Mouse (Mus musculus): ENCODE measurements around the gene F8a. TPM values are rescaled to one million over a fixed set of nuclear protein-coding genes. Genes with fewer than 3 reads are reported as not detected.
"Not testable (repeated sequence)": the region's sequence is repeated elsewhere in the genome, so short reads cannot be mapped to it uniquely, and the experiment has no call there.

The F8a gene
- total RNA-seq (2021) = 1 to 10 TPM; 6.9 to 7.5 TPM

DNA sequence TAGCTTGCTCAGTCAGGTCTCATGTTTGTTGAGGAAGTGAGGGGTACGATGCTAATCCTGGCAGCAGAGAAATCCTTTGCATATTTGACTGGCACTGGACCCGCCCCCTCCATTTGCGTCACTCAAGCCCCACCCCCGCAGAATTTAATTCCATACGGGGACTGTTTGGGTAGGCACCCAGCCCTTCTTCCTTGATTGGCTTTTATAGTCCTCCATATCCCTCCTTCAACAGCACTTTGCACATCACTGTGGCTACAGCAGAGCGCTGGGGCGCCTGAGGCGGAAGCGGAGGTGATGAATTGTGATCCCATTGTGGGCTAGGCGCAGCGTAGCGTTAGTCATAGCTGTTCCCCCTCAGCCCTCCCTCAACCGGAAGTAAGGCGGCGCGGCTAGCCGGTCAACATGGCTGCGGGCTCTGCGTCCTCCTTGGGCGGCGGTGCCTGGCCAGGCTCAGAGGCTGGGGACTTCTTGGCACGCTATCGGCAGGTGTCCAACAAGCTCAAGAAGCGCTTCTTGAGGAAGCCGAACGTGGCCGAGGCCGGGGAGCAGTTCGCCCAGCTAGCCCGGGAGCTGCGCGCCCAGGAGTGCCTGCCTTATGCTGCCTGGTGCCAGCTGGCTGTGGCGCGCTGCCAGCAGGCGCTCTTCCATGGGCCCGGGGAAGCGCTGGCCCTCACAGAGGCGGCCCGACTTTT, at the start of gene F8a:
Gene F8a (plus strand): TSS at position 378 of the 692 bp plus-strand sequence.
- peak; percentile 64 for DNase-seq (ENCODE audit: low spot score)
- intact Hi-C loops (cut with DNase I) = no loop called here

- DNase-seq (ENCODE audit: low spot score); intact Hi-C loops (cut with DNase I): not testable (repeated sequence)
Measured at GRCm38 (mm10) chrX:73191934-73192333, 36.2 kb upstream of the F8a start, which contains the start of gene Xlr3b. Gene Xlr3b, plus strand, starts transcription at chrX:73192207.

DNA sequence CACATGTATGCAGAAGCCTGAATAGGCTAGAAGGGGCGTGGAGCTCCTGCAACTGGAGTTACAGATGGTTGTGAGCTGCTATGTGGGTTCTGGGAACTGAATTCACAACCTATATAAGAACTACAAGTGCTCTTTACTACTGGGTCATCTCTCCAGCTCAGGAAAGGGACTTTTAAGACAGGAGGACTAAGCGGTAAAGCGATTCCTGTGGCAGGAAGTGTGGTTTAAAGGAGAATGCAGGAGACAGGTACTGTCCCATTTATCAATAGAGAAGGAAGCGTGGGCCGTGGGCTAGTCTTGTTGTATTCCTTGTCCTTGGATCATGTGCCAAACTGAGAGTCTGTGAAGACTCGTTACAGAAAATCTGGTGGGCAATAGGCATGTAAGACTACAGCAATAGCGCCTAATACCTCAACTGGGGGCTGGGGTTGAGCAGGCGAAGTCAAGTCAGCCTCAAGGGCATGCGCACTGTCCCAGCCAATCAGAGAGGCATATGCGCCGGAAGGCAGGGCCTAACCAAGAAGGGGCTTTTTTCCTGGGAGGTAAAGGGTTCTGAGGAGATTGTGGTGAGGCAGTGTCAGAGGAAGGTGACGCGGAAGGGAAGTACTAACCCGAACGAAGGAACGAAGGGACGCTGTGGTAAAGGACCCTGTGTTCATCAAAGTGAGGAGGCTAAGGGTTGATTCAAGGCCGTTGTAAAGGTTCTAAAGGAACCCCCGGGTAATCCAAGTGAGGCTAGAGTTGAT, 14.1 kb upstream of the F8a start, which contains the start of gene Xlr4b:
Gene Xlr4b (plus strand): TSS at position 515 of the 746 bp plus-strand sequence.
- intact Hi-C loops (cut with DNase I); DNase-seq (ENCODE audit: low spot score): not testable (repeated sequence)

- intact Hi-C loops (cut with DNase I) = no loop called here
- no peak for DNase-seq (ENCODE audit: low spot score)
Measured at GRCm38 (mm10) chrX:73225365-73225764, 2.7 kb upstream of the F8a start.

GRCm38 (mm10) chrX:73228606-73229214, 619 bp downstream of the F8a start:
- peak; percentile 32 for DNase-seq (ENCODE audit: low spot score)
- intact Hi-C loops (cut with DNase I) = no loop called here

- DNase-seq (ENCODE audit: low spot score) = no peak
- intact Hi-C loops (cut with DNase I) = no loop called here
Measured at GRCm38 (mm10) chrX:73229288-73229687, 1.2 kb downstream of the F8a start.

- intact Hi-C loops (cut with DNase I); DNase-seq (ENCODE audit: low spot score): not testable (repeated sequence)
Measured at GRCm38 (mm10) chrX:73242821-73243325, 14.8 kb downstream of the F8a start, which contains the start of gene Xlr4c. Gene Xlr4c, minus strand, starts transcription at chrX:73243130.

DNA sequence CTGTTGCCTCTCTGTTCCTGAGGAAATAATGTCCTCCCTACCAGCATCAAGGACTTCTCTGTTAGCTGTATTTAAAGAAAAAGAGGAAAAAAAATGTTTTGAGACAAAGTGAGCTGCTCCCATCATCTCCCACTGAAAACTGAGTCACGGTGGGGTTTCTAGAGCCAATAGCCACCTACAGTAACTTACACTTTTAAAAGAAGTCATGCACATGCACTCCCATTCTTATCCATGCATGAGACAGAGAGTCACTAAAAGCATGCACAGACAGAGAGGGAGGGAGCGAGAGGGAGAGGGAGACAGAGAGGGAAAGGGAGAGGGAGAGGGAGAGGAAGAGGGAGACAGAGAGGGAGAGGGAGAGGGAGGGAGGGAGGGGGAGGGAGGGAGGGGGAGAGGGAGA, 34.3 kb downstream of the F8a start:
- intact Hi-C loops (cut with DNase I); DNase-seq (ENCODE audit: low spot score): not testable (repeated sequence)

DNA sequence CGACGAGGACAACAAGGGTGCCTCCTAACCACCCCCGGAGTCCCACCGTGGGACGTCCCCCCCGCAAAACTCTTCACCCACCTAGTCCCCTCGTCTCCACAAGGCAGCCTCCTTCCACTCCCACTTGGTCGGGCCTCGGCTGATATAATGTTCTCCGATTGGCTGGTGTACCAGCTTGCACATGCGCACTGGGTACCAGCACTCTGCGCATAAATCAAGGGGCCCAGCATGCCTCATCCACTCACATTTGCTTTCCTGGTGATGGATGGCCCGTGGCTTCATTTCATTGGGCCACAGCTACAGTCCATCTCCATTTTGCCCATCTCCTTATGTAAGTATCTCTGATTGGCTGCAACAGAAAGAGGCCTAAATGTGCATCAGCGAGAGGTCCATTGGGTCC, 37.2 kb downstream of the F8a start, which contains the start of gene Xlr3c:
Gene Xlr3c (minus strand): TSS at position 121 of the 400 bp plus-strand sequence.
- intact Hi-C loops (cut with DNase I); DNase-seq (ENCODE audit: low spot score): not testable (repeated sequence)

Other genes starting within 250 kb of the F8a start
- gene Zfp185, start 241.0 kb upstream of the F8a start, total RNA-seq (2021) = 1 to 10 TPM; 1.2 to 1.9 TPM
- not detected for gene Pnma5, start 191.2 kb upstream of the F8a start, total RNA-seq (2021)
- not detected for gene Pnma3, start 163.5 kb upstream of the F8a start, total RNA-seq (2021)
- gene Xlr4a, start 145.8 kb upstream of the F8a start, total RNA-seq (2021) = 1 to 10 TPM in 1 of 2 experiments, under 1 TPM in 1; 0.94 to 1.5 TPM
- gene Xlr3a, start 131.2 kb upstream of the F8a start, total RNA-seq (2021) = under 1 TPM; 0.44 to 0.67 TPM
- gene Gm14685, start 111.2 kb upstream of the F8a start, total RNA-seq (2021) = not detected
- not detected for gene Xlr5b, start 79.5 kb upstream of the F8a start, total RNA-seq (2021)
- not detected for gene DXBay18, start 78.8 kb upstream of the F8a start, total RNA-seq (2021)
- not detected for gene Spin2d, start 51.3 kb upstream of the F8a start, total RNA-seq (2021)
- gene Xlr3b, start 36.1 kb upstream of the F8a start, total RNA-seq (2021) = 1 to 10 TPM in 1 of 2 experiments, under 1 TPM in 1; 0.60 to 1.3 TPM
- gene Xlr4b, start 14.0 kb upstream of the F8a start, total RNA-seq (2021) = under 1 TPM; 0.60 to 0.67 TPM
- gene Xlr4c, start 14.8 kb downstream of the F8a start, total RNA-seq (2021) = not detected
- gene Xlr3c, start 37.1 kb downstream of the F8a start, total RNA-seq (2021) = not detected
- gene Xlr5a, start 64.7 kb downstream of the F8a start, total RNA-seq (2021) = not detected
- gene Xlr5c, start 64.7 kb downstream of the F8a start, total RNA-seq (2021) = not detected
- gene Gm45015, start 108.5 kb downstream of the F8a start, total RNA-seq (2021) = not detected
- 1 to 10 TPM; 4.4 to 5.2 TPM for gene Zfp275, start 114.3 kb downstream of the F8a start, total RNA-seq (2021)
- not detected for gene Gm18336, start 170.4 kb downstream of the F8a start, total RNA-seq (2021)
- not detected for gene Zfp92, start 182.8 kb downstream of the F8a start, total RNA-seq (2021)
- not detected for gene Trex2, start 207.1 kb downstream of the F8a start, total RNA-seq (2021)
- 1 to 10 TPM; 4.8 to 6.2 TPM for gene Haus7, start 230.8 kb downstream of the F8a start, total RNA-seq (2021)